Mouse (Mus musculus) lung, postnatal 0 days (tissue): Measurements from ENCODE around the gene Ift43. TPM values are rescaled to one million over a fixed set of nuclear protein-coding genes. Genes with fewer than 3 reads are reported as not detected.

Experiments used
- ATAC-seq: fragments of 200-750 bp; cut with Nextera tagmentation; 2 replicates; pipeline ENCODE4 v1.8.0; 2017; ENCODE audit warnings: moderate library complexity
- DNase-seq: peaks from one replicate; pipeline ENCODE4 v3.0.0-alpha.2; 2016; ENCODE audit warnings: low spot score
- H3K27ac ChIP-seq: fragments of 300-500 bp; sonication (generic); 2 replicates; pipeline ENCODE4 v1.5.1; 2014; ENCODE audit warnings: antibody characterized with exemption, mild to moderate bottlenecking, low read length, mixed read lengths
- H3K27me3 ChIP-seq: fragments of 300-500 bp; sonication (generic); replicated peaks from 2 replicates; pipeline ENCODE4 v1.6.1; 2014; ENCODE audit warnings: low read length, mixed read lengths; ENCODE audit not compliant: insufficient read depth
- H3K36me3 ChIP-seq: fragments of 300-500 bp; sonication (generic); 2 replicates; pipeline ENCODE4 v1.6.1; 2014; ENCODE audit warnings: low read length, mixed read lengths; ENCODE audit not compliant: insufficient read depth
- H3K4me1 ChIP-seq: fragments of 300-500 bp; sonication (generic); 2 replicates; pipeline ENCODE4 v1.6.1; 2014; ENCODE audit warnings: antibody characterized with exemption, low read depth, low read length, mixed read lengths; ENCODE audit not compliant: insufficient read depth
- H3K4me2 ChIP-seq: fragments of 300-500 bp; sonication (generic); replicated peaks from 2 replicates; pipeline ENCODE4 v1.6.1; 2014; ENCODE audit warnings: low read depth, mild to moderate bottlenecking, low read length, moderate library complexity, mixed read lengths
- H3K4me3 ChIP-seq: fragments of 300-500 bp; sonication (generic); 2 replicates; pipeline ENCODE4 v1.5.1; 2014; ENCODE audit warnings: low read depth, low read length
- H3K9ac ChIP-seq: fragments of 300-500 bp; sonication (generic); replicated peaks from 2 replicates; pipeline ENCODE4 v1.6.1; 2014; ENCODE audit warnings: low read depth, mild to moderate bottlenecking
- H3K9me3 ChIP-seq: fragments of 300-500 bp; sonication (generic); 2 replicates; pipeline ENCODE4 v1.6.1; 2016; ENCODE audit warnings: low read length, mixed read lengths
- CTCF ChIP-seq: IDR thresholded peaks from 2 replicates; pipeline ENCODE4 v1.5.1; 2016; ENCODE audit warnings: antibody characterized with exemption, mild to moderate bottlenecking
- EP300 ChIP-seq: IDR thresholded peaks from 2 replicates; pipeline ENCODE4 v1.6.1; 2016; ENCODE audit warnings: antibody characterized with exemption, mild to moderate bottlenecking, control low read depth
- whole genome bisulfite sequencing: fragments of 180-500 bp; shearing (Covaris S2); extraction: QIAGEN DNeasy Blood & Tissue Kit; methylation state at CpG from one replicate; pipeline ENCODE4 v1.1.7; 2014; 5-methylcytosine and 5-hydroxymethylcytosine counted together
- polyA plus RNA-seq: library from polyadenylated mRNA; unstranded; fragments of >200 nt; fragmentation: Nextera tagmentation; extraction: Ambion mirVana; gene quantifications from 2 replicates; pipeline ENCODE4 v1.2.1, GENCODE M21; 2015

Ift43 gene
- polyA plus RNA-seq, 1 experiment from 2014 or later: 127 TPM

DNA sequence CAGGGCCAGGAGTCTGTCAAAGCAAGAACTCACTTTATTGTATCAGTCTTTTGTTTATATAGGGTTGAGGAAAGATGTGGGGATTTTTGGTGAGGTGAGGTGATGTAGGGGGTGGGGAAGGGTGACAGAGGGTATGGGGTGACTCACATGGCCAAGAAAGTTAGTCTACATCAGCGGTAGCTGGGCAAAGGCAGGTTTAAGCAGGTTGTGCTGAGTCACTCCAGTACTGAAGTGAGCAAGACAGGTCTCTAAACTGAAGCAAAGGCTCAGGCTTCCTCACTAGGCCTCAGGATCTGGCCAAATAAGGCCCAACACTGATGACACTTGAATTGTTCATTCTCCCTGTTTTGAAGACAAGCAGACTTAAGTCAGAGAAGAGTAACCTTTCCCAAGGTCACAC lies 60.0 kb downstream of the Ift43 start:
- Histone ChIP-seq H3K27ac (no peak overlapping the region), H3K36me3 (no peaks in the 10 kb centered on the region), H3K4me1 (no peaks in the 10 kb centered on the region), H3K4me2 (no peak overlapping the region), H3K27me3 (no peaks in the 10 kb centered on the region), H3K4me3 (no peak overlapping the region), H3K9me3 (no peaks in the 10 kb centered on the region), H3K9ac (no peak overlapping the region)
- TF ChIP-seq EP300 (no peak), CTCF (no peak)
- no peak for DNase-seq
- no peak for ATAC-seq
- 100% methylated on average over 1 of the region's 1 CpGs for WGBS

DNA sequence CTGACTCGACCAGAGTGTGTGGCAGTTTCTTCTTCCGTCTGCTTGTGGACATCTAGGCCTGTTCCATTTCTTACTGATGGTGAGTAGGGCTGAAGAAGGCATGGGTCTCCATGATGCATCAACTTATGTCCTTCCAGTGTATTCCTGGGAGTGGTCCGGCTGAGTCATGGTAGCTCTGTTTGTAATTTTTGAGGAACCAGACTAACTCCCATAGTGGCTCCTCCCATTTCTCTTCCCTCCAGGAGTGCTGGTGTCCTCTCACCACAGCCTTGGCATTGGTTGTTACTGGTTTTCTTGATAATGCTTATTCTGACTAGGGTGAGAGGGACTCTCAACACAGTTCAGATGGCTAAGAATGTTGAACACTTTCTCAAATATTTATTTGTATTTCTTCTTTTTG lies 63.9 kb downstream of the Ift43 start:
- H3K4me1 ChIP-seq: no peaks in the 10 kb centered on the region
- no peak for TF ChIP-seq EP300
- TF ChIP-seq CTCF: no peak
- no peak for ATAC-seq
- H3K9ac ChIP-seq: no peak overlapping the region
- no peak overlapping the region for H3K4me2 ChIP-seq
- 85% methylated on average over 3 of the region's 3 CpGs for WGBS
- H3K36me3 ChIP-seq: no peaks in the 10 kb centered on the region
- no peak for DNase-seq
- H3K9me3 ChIP-seq: no peaks in the 10 kb centered on the region
- no peaks in the 10 kb centered on the region for H3K27me3 ChIP-seq
- H3K4me3 ChIP-seq: no peak overlapping the region
- H3K27ac ChIP-seq: no peak overlapping the region

DNA sequence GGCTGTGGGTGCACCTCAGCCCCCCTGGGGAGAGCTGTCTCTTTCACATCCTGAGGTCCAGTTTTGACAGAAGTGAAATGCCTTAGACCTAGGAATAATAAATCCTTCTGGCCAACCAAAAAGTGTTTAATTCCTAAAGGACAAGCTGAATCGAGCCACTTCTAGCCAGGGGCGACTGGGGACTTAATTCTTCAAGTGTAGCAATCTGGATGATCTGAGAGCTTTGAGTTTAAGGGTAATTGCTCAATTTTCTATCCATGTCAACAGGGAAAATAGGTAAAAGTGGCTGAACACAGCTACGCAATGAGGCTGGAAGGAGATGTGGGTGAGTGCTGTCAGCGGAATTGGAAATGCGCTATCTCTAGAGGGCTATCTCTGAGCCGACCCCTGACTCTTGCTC lies 65.9 kb downstream of the Ift43 start:
- Histone ChIP-seq H3K27me3 (no peaks in the 10 kb centered on the region), H3K4me1 (no peaks in the 10 kb centered on the region), H3K36me3 (no peaks in the 10 kb centered on the region), H3K4me2 (no peak overlapping the region), H3K9ac (no peak overlapping the region), H3K27ac (no peak overlapping the region), H3K9me3 (no peaks in the 10 kb centered on the region), H3K4me3 (no peak overlapping the region)
- ATAC-seq: no peak
- TF ChIP-seq EP300: no peak
- TF ChIP-seq CTCF: no peak
- DNase-seq: no peak
- WGBS: 75% methylated on average over 6 of the region's 6 CpGs

DNA sequence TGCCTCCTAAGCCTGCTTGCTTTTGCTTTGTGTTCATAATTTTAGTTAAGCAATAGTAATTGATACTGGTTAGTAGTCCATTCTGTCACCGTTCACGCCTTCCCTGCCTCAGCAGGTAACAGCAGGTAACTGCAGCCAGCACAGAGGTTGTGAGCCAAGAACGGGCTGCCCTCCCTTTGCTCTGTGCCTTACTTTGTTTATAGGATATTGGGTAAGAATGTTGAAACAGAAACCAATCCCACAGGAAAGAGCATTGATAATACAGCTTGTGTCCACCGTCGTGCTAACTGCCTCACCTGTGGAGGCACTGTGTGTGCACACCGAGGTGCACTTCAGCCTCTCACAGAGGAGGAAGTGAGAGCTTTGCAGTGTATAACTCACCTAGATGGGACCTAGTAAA lies 66.7 kb downstream of the Ift43 start:
- TF ChIP-seq EP300 (no peak), CTCF (no peak)
- Histone ChIP-seq H3K9ac (no peak overlapping the region), H3K27ac (no peak overlapping the region), H3K4me1 (no peaks in the 10 kb centered on the region), H3K36me3 (no peaks in the 10 kb centered on the region), H3K27me3 (no peaks in the 10 kb centered on the region), H3K4me3 (no peak overlapping the region), H3K4me2 (no peak overlapping the region), H3K9me3 (no peaks in the 10 kb centered on the region)
- 77% methylated on average over 6 of the region's 6 CpGs for WGBS
- no peak for DNase-seq
- ATAC-seq: no peak

DNA sequence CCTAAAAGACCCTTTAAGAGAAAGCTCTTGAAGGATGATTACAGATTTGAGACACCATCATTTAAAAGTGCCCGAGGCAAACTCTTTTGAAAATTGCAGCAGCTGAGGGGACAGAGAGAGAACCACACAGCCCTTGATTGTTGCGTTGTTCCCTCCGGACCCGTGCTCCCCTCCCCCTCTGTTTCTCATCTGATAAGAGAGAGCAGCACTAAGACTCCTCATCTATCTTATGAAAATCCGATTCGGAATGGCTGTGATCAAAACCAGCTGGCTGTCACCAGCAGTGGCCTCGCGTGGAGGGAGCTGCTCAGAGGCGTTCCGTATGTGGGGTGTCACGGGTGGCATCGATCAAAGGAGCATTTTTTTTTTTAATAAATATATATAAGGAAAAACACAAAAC lies 69.6 kb downstream of the Ift43 start:
- no peak overlapping the region for H3K27ac ChIP-seq
- no peak overlapping the region for H3K4me3 ChIP-seq
- WGBS: 34% methylated on average over 12 of the region's 12 CpGs
- no peak overlapping the region for H3K4me2 ChIP-seq
- no peaks in the 10 kb centered on the region for H3K9me3 ChIP-seq
- TF ChIP-seq EP300 (no peak), CTCF (no peak)
- no peaks in the 10 kb centered on the region for H3K27me3 ChIP-seq
- ATAC-seq (0 out of 2 replicates have a peak, but pooled peaks have one; percentile 19), DNase-seq (no peak)
- H3K4me1 ChIP-seq: no peaks in the 10 kb centered on the region
- H3K9ac ChIP-seq: no peak overlapping the region
- no peaks in the 10 kb centered on the region for H3K36me3 ChIP-seq

DNA sequence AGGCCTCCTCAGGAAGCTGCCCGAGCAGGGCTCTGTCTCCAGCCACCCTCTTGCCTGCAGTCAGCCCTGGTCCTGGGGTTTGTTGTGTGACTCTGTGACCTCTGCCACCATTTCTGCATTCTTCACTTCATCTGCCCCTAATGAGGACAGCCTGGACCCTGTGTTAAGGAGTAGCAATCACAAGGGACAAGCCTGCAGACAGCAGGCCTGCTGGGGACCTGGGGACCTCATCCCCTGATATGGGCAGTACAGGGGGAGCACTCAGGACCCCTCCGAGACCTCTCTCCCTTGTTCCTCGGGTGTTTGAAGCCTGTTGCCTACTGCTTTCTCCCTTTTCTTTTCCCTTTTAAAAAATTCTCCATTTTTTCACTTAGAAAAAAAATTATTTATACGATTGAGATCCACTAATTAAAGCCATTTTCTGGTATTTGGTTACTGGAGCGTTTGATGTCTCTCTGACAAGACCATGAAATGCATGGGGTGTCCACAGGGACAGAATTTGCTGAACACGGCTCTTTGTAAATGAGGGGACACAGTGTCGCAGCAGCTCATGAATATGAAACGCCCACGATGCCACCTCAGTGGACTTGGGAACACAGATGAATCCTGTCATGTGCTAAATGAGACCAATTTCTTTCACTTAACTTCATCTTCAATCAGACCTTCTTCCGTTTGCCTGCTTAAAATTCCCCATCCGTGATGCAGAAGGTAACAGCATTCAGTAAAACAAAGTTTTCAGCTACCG lies 71.0 kb downstream of the Ift43 start:
- Histone ChIP-seq H3K36me3 (no peaks in the 10 kb centered on the region), H3K27ac (no peak overlapping the region), H3K27me3 (no peaks in the 10 kb centered on the region), H3K9me3 (no peaks in the 10 kb centered on the region), H3K9ac (no peak overlapping the region), H3K4me3 (no peak overlapping the region), H3K4me2 (no peak overlapping the region), H3K4me1 (no peaks in the 10 kb centered on the region; the same call in 1 of the 2 replicates)
- WGBS: 81% methylated on average over 12 of the region's 12 CpGs
- no peak for TF ChIP-seq EP300
- TF ChIP-seq CTCF: no peak
- no peak for ATAC-seq
- no peak for DNase-seq

DNA sequence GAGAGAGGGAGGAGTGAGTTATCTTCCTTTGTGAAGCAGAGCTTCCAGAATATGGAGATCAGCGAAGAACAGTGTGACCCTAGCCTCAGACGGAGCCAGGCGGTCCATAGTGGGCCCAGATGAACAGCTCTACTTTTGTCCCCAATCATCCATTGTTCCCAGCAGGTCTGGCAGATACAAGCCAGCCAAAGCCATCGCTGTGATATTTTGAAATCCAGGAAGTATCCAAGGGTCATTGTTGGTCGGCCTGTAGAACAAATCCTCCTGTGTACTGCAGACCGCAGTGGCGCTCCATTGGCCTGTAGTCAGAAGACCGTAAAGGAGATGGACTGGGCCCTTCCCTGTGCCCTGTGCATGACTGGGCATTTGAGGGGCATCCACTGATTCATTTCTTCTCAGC lies 72.8 kb downstream of the Ift43 start:
- TF ChIP-seq CTCF (no peak), EP300 (no peak)
- H3K4me1 ChIP-seq: no peaks in the 10 kb centered on the region; the same call in 1 of the 2 replicates
- H3K27me3 ChIP-seq: no peaks in the 10 kb centered on the region
- H3K9me3 ChIP-seq: no peaks in the 10 kb centered on the region
- H3K4me2 ChIP-seq: no peak overlapping the region
- no peak for DNase-seq
- no peak overlapping the region for H3K9ac ChIP-seq
- 89% methylated on average over 8 of the region's 8 CpGs for WGBS
- H3K27ac ChIP-seq: no peak overlapping the region
- H3K4me3 ChIP-seq: no peak overlapping the region
- no peak for ATAC-seq
- no peaks in the 10 kb centered on the region for H3K36me3 ChIP-seq
